Mouse (Mus musculus): ENCODE measurements at regions not wholly inside any gene's neighbourhood (a gene's known extent, or its start where the extent isn't known, plus 50 kb on each side); places are given as distances from the start of the nearest gene placed in this dataset.

GRCm38 (mm10) chr9:14086611-14087010 lies 188.3 kb upstream of the Sesn3 start:
- Histone ChIP-seq H3K4me3 (ENCODE audit: low read depth, low read length) (no peak overlapping the region), H3K9me3 (ENCODE audit: control insufficient read depth, low read length) (no peaks in the 10 kb centered on the region), H3K4me2 (replicated peaks; ENCODE audit: low read depth, low read length) (no peak overlapping the region), H3K27ac (ENCODE audit: low read depth, low read length) (no peak overlapping the region), H3K36me3 (ENCODE audit: control insufficient read depth, insufficient read depth, low read length) (no peaks in the 10 kb centered on the region), H3K4me1 (replicated peaks; ENCODE audit: control insufficient read depth, insufficient read depth, low read length) (no peaks in the 10 kb centered on the region), H3K9ac (ENCODE audit: low read depth, low read length) (no peak overlapping the region), H3K27me3 (ENCODE audit: control insufficient read depth, insufficient read depth, low read length) (no peaks in the 10 kb centered on the region)
- ATAC-seq (ENCODE audit: low FRiP score) = no peak
- no peak for DNase-seq (ENCODE audit: low spot score)
- WGBS = 92% methylated on average over 3 of the region's 3 CpGs

- Histone ChIP-seq H3K4me1 (replicated peaks; ENCODE audit: control insufficient read depth, insufficient read depth, low read length) (no peaks in the 10 kb centered on the region), H3K27me3 (ENCODE audit: control insufficient read depth, insufficient read depth, low read length) (no peaks in the 10 kb centered on the region), H3K9me3 (ENCODE audit: control insufficient read depth, low read length) (no peaks in the 10 kb centered on the region), H3K9ac (ENCODE audit: low read depth, low read length) (no peak overlapping the region), H3K36me3 (ENCODE audit: control insufficient read depth, insufficient read depth, low read length) (no peaks in the 10 kb centered on the region), H3K27ac (ENCODE audit: low read depth, low read length) (no peak overlapping the region), H3K4me3 (ENCODE audit: low read depth, low read length) (no peak overlapping the region), H3K4me2 (replicated peaks; ENCODE audit: low read depth, low read length) (no peak overlapping the region)
- WGBS = 81% methylated on average over 4 of the region's 4 CpGs
- DNase-seq (ENCODE audit: low spot score) = no peak
- no peak for ATAC-seq (ENCODE audit: low FRiP score)
Observed at GRCm38 (mm10) chr9:14087874-14088273, 187.0 kb upstream of the Sesn3 start.

- H3K4me1 ChIP-seq (replicated peaks; ENCODE audit: control insufficient read depth, insufficient read depth, low read length) = no peaks in the 10 kb centered on the region
- H3K9me3 ChIP-seq (ENCODE audit: control insufficient read depth, low read length) = no peaks in the 10 kb centered on the region
- H3K9ac ChIP-seq (ENCODE audit: low read depth, low read length) = no peak overlapping the region
- no peak overlapping the region for H3K4me3 ChIP-seq (ENCODE audit: low read depth, low read length)
- no peaks in the 10 kb centered on the region for H3K36me3 ChIP-seq (ENCODE audit: control insufficient read depth, insufficient read depth, low read length)
- peak; percentile 14 for DNase-seq (ENCODE audit: low spot score)
- no peaks in the 10 kb centered on the region for H3K27me3 ChIP-seq (ENCODE audit: control insufficient read depth, insufficient read depth, low read length)
- no peak overlapping the region for H3K4me2 ChIP-seq (replicated peaks; ENCODE audit: low read depth, low read length)
- no peak overlapping the region for H3K27ac ChIP-seq (ENCODE audit: low read depth, low read length)
- WGBS = 63% methylated on average over 8 of the region's 8 CpGs
- peak; percentile 10; the same call in 1 of the 2 replicates for ATAC-seq (ENCODE audit: low FRiP score)
Observed at GRCm38 (mm10) chr9:14089791-14090256, 185.0 kb upstream of the Sesn3 start.

GRCm38 (mm10) chr9:14090454-14090853 lies 184.4 kb upstream of the Sesn3 start:
- Histone ChIP-seq H3K4me3 (ENCODE audit: low read depth, low read length) (no peak overlapping the region), H3K4me2 (replicated peaks; ENCODE audit: low read depth, low read length) (no peak overlapping the region), H3K27me3 (ENCODE audit: control insufficient read depth, insufficient read depth, low read length) (no peaks in the 10 kb centered on the region), H3K9me3 (ENCODE audit: control insufficient read depth, low read length) (no peaks in the 10 kb centered on the region), H3K4me1 (replicated peaks; ENCODE audit: control insufficient read depth, insufficient read depth, low read length) (no peaks in the 10 kb centered on the region), H3K27ac (ENCODE audit: low read depth, low read length) (no peak overlapping the region), H3K36me3 (ENCODE audit: control insufficient read depth, insufficient read depth, low read length) (no peaks in the 10 kb centered on the region), H3K9ac (ENCODE audit: low read depth, low read length) (no peak overlapping the region)
- 98% methylated on average over 2 of the region's 2 CpGs for WGBS
- ATAC-seq (ENCODE audit: low FRiP score) (no peak), DNase-seq (ENCODE audit: low spot score) (no peak)

- DNase-seq (ENCODE audit: low spot score) (no peak), ATAC-seq (ENCODE audit: low FRiP score) (no peak)
- Histone ChIP-seq H3K27me3 (ENCODE audit: control insufficient read depth, insufficient read depth, low read length) (no peaks in the 10 kb centered on the region), H3K9me3 (ENCODE audit: control insufficient read depth, low read length) (no peaks in the 10 kb centered on the region), H3K36me3 (ENCODE audit: control insufficient read depth, insufficient read depth, low read length) (no peaks in the 10 kb centered on the region), H3K27ac (ENCODE audit: low read depth, low read length) (no peak overlapping the region), H3K4me2 (replicated peaks; ENCODE audit: low read depth, low read length) (no peak overlapping the region), H3K4me3 (ENCODE audit: low read depth, low read length) (no peak overlapping the region), H3K9ac (ENCODE audit: low read depth, low read length) (no peak overlapping the region), H3K4me1 (replicated peaks; ENCODE audit: control insufficient read depth, insufficient read depth, low read length) (no peaks in the 10 kb centered on the region)
- WGBS = 81% methylated on average over 8 of the region's 8 CpGs
Observed at GRCm38 (mm10) chr9:14091099-14091930, 183.6 kb upstream of the Sesn3 start.

GRCm38 (mm10) chr9:14092996-14093442 lies 181.8 kb upstream of the Sesn3 start:
- Histone ChIP-seq H3K9ac (ENCODE audit: low read depth, low read length) (no peak overlapping the region), H3K27me3 (ENCODE audit: control insufficient read depth, insufficient read depth, low read length) (no peaks in the 10 kb centered on the region), H3K4me2 (replicated peaks; ENCODE audit: low read depth, low read length) (no peak overlapping the region), H3K9me3 (ENCODE audit: control insufficient read depth, low read length) (no peaks in the 10 kb centered on the region), H3K4me3 (ENCODE audit: low read depth, low read length) (no peak overlapping the region), H3K4me1 (replicated peaks; ENCODE audit: control insufficient read depth, insufficient read depth, low read length) (no peaks in the 10 kb centered on the region), H3K27ac (ENCODE audit: low read depth, low read length) (no peak overlapping the region), H3K36me3 (ENCODE audit: control insufficient read depth, insufficient read depth, low read length) (no peaks in the 10 kb centered on the region)
- ATAC-seq (ENCODE audit: low FRiP score) (no peak), DNase-seq (ENCODE audit: low spot score) (no peak)
- 80% methylated on average over 2 of the region's 2 CpGs for WGBS

- Histone ChIP-seq H3K9me3 (ENCODE audit: control insufficient read depth, low read length) (no peaks in the 10 kb centered on the region), H3K4me1 (replicated peaks; ENCODE audit: control insufficient read depth, insufficient read depth, low read length) (no peaks in the 10 kb centered on the region), H3K36me3 (ENCODE audit: control insufficient read depth, insufficient read depth, low read length) (no peaks in the 10 kb centered on the region), H3K4me3 (ENCODE audit: low read depth, low read length) (no peak overlapping the region), H3K9ac (ENCODE audit: low read depth, low read length) (no peak overlapping the region), H3K27ac (ENCODE audit: low read depth, low read length) (no peak overlapping the region), H3K27me3 (ENCODE audit: control insufficient read depth, insufficient read depth, low read length) (no peaks in the 10 kb centered on the region), H3K4me2 (replicated peaks; ENCODE audit: low read depth, low read length) (no peak overlapping the region)
- 82% methylated on average over 1 of the region's 1 CpGs for WGBS
- ATAC-seq (ENCODE audit: low FRiP score) = no peak
- DNase-seq (ENCODE audit: low spot score) = no peak
Observed at GRCm38 (mm10) chr9:14103538-14103937, 171.3 kb upstream of the Sesn3 start.

- DNase-seq (ENCODE audit: low spot score) (no peak), ATAC-seq (ENCODE audit: low FRiP score) (no peak)
- Histone ChIP-seq H3K4me1 (replicated peaks; ENCODE audit: control insufficient read depth, insufficient read depth, low read length) (no peaks in the 10 kb centered on the region), H3K4me2 (replicated peaks; ENCODE audit: low read depth, low read length) (no peak overlapping the region), H3K4me3 (ENCODE audit: low read depth, low read length) (no peak overlapping the region), H3K9ac (ENCODE audit: low read depth, low read length) (no peak overlapping the region), H3K27ac (ENCODE audit: low read depth, low read length) (no peak overlapping the region), H3K27me3 (ENCODE audit: control insufficient read depth, insufficient read depth, low read length) (no peaks in the 10 kb centered on the region), H3K9me3 (ENCODE audit: control insufficient read depth, low read length) (no peaks in the 10 kb centered on the region), H3K36me3 (ENCODE audit: control insufficient read depth, insufficient read depth, low read length) (no peaks in the 10 kb centered on the region)
- 66% methylated on average over 2 of the region's 2 CpGs for WGBS
Observed at GRCm38 (mm10) chr9:14104921-14105320, 169.9 kb upstream of the Sesn3 start.

GRCm38 (mm10) chr9:14106371-14106770 lies 168.5 kb upstream of the Sesn3 start:
- no peak for ATAC-seq (ENCODE audit: low FRiP score)

More at GRCm38 (mm10) chr9:14106371-14106770, 168.5 kb upstream of the Sesn3 start:
- no peaks in the 10 kb centered on the region for H3K4me1 ChIP-seq (replicated peaks; ENCODE audit: control insufficient read depth, insufficient read depth, low read length)
- H3K9me3 ChIP-seq (ENCODE audit: control insufficient read depth, low read length) = no peaks in the 10 kb centered on the region
- no peak overlapping the region for H3K4me2 ChIP-seq (replicated peaks; ENCODE audit: low read depth, low read length)
- H3K36me3 ChIP-seq (ENCODE audit: control insufficient read depth, insufficient read depth, low read length) = no peaks in the 10 kb centered on the region
- no peak for DNase-seq (ENCODE audit: low spot score)
- no peak overlapping the region for H3K27ac ChIP-seq (ENCODE audit: low read depth, low read length)
- H3K27me3 ChIP-seq (ENCODE audit: control insufficient read depth, insufficient read depth, low read length) = no peaks in the 10 kb centered on the region
- H3K4me3 ChIP-seq (ENCODE audit: low read depth, low read length) = no peak overlapping the region
- 92% methylated on average over 1 of the region's 1 CpGs for WGBS
- no peak overlapping the region for H3K9ac ChIP-seq (ENCODE audit: low read depth, low read length)
